Mouse (Mus musculus) R1 (cell line): ENCODE measurements at regions not wholly inside any gene's neighbourhood (a gene's known extent, or its start where the extent isn't known, plus 50 kb on each side); places are given as distances from the start of the nearest gene placed in this dataset.

Source experiments
- DNase-seq: peaks from one replicate; pipeline ENCODE4 v3.0.0-alpha.2; 2018; ENCODE audit warnings: low read depth, low spot score

- no peak for DNase-seq
Measured at GRCm38 (mm10) chr10:116726031-116726430, 144.7 kb upstream of the Cnot2 start.

GRCm38 (mm10) chr10:116721986-116722385 is 140.7 kb upstream of the Cnot2 start:
- no peak for DNase-seq

DNA sequence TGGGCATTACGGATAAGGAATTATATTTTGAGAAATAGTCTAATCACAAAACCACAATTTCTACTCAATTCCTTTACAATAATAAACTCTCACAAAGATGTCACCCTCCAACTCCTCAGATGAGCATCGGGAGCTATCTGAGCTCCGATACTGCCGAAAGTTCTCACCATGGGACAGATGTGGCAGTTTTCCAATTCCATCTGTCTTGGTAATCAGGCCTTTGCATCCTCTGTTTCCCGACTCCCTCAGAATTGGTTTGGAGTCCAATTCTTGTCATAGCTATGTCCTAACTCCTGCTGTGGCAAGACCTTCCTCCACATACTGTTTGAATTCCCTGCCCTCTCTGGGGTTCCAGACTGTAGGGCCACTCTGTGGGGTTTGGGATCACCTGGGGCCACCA is 138.3 kb upstream of the Cnot2 start:
- DNase-seq, result no peak

GRCm38 (mm10) chr10:116717961-116718360 is 136.7 kb upstream of the Cnot2 start:
- DNase-seq, result no peak

DNA sequence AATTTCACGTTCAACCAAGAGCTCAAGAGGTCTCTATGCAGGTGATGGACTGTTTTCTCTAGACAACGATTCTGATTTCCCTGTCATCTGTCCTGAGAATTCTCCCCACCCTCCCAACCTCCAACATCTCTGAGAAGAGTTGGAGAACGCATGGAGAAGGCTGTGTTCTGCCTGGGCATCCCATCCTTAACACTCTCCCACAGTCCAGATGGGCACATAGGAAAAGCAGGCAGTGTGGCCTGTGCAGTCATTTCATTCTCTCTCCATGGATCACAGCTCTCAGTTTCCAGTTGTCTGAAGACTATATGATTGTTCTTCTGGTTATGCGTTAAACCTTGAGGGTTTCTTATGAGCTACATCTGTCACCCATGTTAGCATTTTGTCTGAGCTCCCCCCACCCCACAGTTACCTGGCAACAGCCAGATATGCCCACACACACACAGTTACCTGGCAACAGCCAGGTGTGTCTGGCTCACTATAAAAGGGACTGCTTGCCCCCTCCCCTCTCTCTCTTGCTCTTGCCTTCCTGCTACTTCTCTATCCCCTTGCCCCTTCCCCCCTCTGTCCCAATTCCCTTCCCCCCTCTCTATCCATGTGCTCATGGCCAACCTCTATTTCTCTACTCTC is 135.8 kb upstream of the Cnot2 start:
- DNase-seq, result peak; percentile 23

GRCm38 (mm10) chr10:116713456-116713855 is 132.1 kb upstream of the Cnot2 start:
- no peak for DNase-seq

GRCm38 (mm10) chr10:116707025-116707424 is 125.7 kb upstream of the Cnot2 start:
- DNase-seq, result no peak

GRCm38 (mm10) chr10:116701281-116701680 is 120.0 kb upstream of the Cnot2 start:
- no peak for DNase-seq

DNA sequence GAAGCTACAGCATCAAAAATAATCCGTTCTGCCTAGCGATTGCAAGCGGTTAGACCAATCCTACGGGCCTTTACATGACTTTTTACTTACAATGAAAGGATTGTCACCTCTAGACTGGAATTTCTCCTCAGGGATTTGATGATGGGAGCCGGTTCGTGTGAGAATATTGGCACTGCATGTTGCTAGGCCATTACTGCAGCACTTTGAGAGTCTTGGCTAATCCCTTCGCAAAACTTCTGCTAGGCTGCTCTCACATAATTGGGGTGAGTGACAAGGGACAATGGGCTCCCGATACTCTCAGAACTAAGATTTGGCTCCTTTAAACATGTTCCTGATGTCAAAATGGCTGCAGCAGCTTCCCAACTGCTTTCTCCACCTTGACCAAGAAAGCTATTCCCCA is 118.4 kb upstream of the Cnot2 start:
- no peak for DNase-seq

DNA sequence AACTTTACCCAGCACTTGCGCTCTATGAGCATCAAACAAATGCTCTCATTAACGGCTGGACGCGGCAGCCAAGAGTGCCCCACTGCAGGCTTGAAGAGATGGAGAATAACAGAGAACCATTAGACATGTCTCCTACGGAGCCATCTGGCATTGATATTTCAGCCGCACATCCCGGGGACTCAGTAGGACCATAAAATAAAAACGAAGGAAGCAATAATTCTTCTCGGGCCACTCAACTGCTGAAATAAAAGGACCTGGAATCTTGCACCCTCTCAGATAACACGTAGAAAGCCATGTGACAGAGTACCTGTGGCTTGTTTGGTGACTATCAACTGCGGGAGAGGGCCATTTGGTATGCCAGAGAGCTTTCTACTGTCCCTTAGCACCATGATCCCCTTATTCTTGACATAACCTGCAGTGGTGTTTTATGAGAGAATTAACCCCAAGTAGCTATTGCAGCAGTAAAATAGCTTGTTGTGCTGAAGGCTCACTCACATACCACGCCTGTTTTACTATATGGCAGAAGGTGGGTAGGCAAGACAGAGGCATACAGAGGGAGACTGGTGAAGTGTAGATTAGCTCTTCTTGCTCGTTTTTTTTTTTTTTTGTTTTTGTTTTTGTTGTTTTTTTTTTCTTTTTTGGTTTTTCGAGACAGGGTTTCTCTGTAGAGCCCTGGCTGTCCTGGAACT is 116.5 kb upstream of the Cnot2 start:
- no peak for DNase-seq

DNA sequence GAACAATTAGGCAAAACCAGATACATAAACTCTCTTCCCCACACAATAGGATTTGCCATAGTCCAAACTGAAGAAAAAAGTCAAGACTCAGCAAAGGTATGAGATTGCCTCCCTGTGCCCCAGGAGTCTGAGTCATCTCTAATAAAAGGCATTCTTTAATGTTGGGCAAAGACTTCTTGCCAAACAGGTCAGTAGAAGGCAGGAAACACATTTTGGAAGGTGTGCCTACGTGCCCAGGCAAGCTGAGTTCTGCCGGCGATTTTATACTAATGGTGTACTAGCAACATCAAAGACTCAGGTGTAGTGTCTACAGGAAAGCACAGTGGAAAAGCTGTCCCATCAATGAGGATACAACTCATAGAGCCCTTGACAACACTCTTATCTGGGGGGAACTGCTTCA is 112.5 kb upstream of the Cnot2 start:
- no peak for DNase-seq

- no peak for DNase-seq
Measured at GRCm38 (mm10) chr10:116686741-116687140, 105.4 kb upstream of the Cnot2 start.

DNA sequence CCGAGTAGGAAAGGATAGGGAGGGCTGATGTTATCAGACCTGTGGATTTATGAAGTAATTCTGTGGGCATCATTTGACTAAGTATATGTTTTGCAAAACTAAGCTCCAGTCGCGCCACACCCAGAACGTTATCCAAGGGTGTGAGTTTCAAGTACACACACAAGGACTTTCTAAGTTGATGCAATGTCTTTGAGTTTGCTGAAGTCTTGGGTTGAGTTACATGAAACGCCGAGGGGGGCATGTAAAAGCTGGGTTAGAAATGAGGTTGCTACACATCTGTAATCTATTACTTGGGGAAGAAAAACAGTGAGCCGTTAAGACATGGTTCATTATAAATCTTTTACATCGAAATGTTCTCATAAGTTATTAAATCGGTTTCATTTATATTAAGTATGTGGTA is 102.1 kb upstream of the Cnot2 start:
- no peak for DNase-seq

- peak; percentile 80 for DNase-seq
Measured at GRCm38 (mm10) chr10:116678950-116679735, 97.8 kb upstream of the Cnot2 start.

DNA sequence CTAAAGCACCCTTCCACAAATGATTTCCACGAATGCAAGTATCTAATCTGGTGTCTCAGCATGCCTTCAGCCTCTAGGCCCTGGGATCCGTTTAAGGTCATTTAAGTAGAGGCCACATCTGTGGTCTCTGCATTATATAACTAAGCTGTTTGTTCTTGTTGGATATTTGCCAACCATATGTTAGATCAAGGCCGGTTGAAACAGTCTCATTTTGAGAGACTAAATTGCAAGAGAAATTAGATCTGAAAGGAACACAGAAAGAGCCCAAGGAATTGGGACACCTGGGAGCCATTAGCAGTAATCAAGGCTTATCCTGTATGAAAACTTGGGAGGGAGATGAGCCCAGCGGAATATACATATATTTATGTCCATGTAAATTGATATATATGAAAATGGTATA is 96.6 kb upstream of the Cnot2 start:
- no peak for DNase-seq

- DNase-seq, result peak; percentile 14
Measured at GRCm38 (mm10) chr10:116675171-116675570, 93.9 kb upstream of the Cnot2 start.

- peak; percentile 95 for DNase-seq
Measured at GRCm38 (mm10) chr10:116674348-116674747, 93.0 kb upstream of the Cnot2 start.

GRCm38 (mm10) chr10:116658162-116658962 is 77.1 kb upstream of the Cnot2 start:
- DNase-seq, result no peak

GRCm38 (mm10) chr10:116655891-116656290 is 74.6 kb upstream of the Cnot2 start:
- DNase-seq, result no peak

DNA sequence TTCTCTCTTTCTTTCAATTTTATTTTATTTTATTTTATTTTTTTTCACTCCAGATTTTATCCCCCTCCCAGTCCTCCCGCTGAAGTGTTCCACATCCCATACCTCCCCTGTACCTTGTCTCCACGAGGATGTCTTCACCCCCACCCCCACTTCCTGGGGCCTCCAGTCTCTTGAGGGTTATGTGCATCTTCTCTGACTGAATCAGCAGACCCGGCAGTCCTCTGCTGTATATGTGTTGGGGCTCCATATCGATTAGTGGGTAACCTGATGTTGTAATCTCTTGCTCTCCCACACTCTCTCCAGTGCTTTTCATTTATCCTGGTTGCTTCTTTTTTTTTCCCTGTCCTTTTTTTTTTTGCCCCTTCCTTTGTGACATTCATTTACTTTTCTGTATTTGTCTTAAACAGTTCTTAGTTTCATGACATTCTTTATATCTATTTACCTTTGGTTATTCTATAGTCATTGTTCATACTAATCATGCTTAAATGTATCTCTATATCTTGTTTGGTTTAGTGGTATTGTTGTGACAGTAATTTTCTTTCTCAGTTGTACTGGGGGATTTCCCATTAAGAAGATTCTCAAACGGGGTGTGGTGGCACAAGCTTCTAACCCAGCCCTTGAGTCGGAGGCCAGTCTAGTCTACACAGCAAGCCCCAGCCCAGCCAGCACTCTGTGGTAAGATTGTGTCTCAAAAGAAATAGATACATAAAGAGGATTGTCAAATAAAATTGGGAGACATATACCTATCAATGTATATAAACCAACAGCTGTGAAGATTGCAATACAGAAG is 73.9 kb upstream of the Cnot2 start:
- no peak for DNase-seq

GRCm38 (mm10) chr10:116654091-116654490 is 72.8 kb upstream of the Cnot2 start:
- DNase-seq, result peak; percentile 43
